Mouse (Mus musculus): Measurements from ENCODE around the gene Echs1. TPM values are rescaled to one million over a fixed set of nuclear protein-coding genes. Genes with fewer than 3 reads are reported as not detected.

The Echs1 gene
- total and polyA plus RNA-seq, 3 experiments = 43.3 to 72.0 (median 47.8) TPM

- dilution Hi-C loops (cut with MboI; ENCODE audit: extremely low pct_ligation_motif_present, extremely low pct_unique_long_range_greater_than_20kb, low sequenced_read_pairs) = no loop called here
- Histone ChIP-seq H3K27ac (ENCODE audit: insufficient read depth, low read depth) (no peak within 1 kb of the TSS), H3K9ac (ENCODE audit: insufficient read depth, low read depth) (no peak within 1 kb of the TSS), H3K27me3 (replicated peaks) (peaks cover 79% of the 10 kb centered on the region), H3K4me1 (ENCODE audit: control insufficient read depth in 1 of 2, insufficient read depth in 2 of 2) (peaks cover 2 to 5% of the 10 kb centered on the region in 2 experiments), H3K9me3 (replicated peaks; ENCODE audit: low read length) (peaks cover 1% of the 10 kb centered on the region), H3K36me3 (replicated peaks in 1 of 2; ENCODE audit: control insufficient read depth in 1 of 2, insufficient read depth in 1 of 2, low read length in 1 of 2) (no peaks in the 10 kb centered on the region), H3K4me3 (replicated peaks in 1 of 3; ENCODE audit: low read depth in 2 of 3, low read length in 2 of 3, poor library complexity in 1 of 3) (no peak within 1 kb of the TSS), H3K79me2 (replicated peaks; ENCODE audit: control insufficient read depth, extremely low read depth, insufficient read depth, poor library complexity, severe bottlenecking) (no peaks in the 10 kb centered on the region), H3K4me2 (ENCODE audit: insufficient read depth, low read depth, poor library complexity, severe bottlenecking) (no peak within 1 kb of the TSS)
- TF ChIP-seq RCOR1 (conservative IDR thresholded peaks at IDR 0.05; ENCODE audit: low read depth, low read length) (no peak), UBTF (IDR thresholded peaks at IDR 0.05; ENCODE audit: low read depth, low read length) (no peak), POLR2A (IDR thresholded peaks at IDR 0.05; ENCODE audit: low read depth, low read length) (no peak), JUND (conservative IDR thresholded peaks at IDR 0.05; ENCODE audit: low read depth, low read length) (no peak), ZMIZ1 (IDR thresholded peaks at IDR 0.05; ENCODE audit: low read depth, low read length) (no peak), CTCF (conservative IDR thresholded peaks at IDR 0.05 in 1 of 2, IDR thresholded peaks at IDR 0.05 in 1 of 2; ENCODE audit: low read depth in 2 of 2, low read length in 2 of 2) (no peak), MAFK (IDR thresholded peaks at IDR 0.05; ENCODE audit: insufficient replicate concordance, low read length) (no peak), ZC3H11A (IDR thresholded peaks at IDR 0.05; ENCODE audit: low read depth, low read length) (no peak), CHD1 (IDR thresholded peaks at IDR 0.05; ENCODE audit: low read depth, low read length) (no peak), GABPA (IDR thresholded peaks at IDR 0.05; ENCODE audit: insufficient replicate concordance, low read depth, low read length) (no peak), NRF1 (IDR thresholded peaks at IDR 0.05; ENCODE audit: low read depth, low read length) (no peak), NELFE (IDR thresholded peaks at IDR 0.05; ENCODE audit: low read depth, low read length) (no peak), MXI1 (IDR thresholded peaks at IDR 0.05; ENCODE audit: low read depth, low read length) (no peak), MAZ (IDR thresholded peaks at IDR 0.05; ENCODE audit: low read depth, low read length) (no peak), EP300 (IDR thresholded peaks at IDR 0.05; ENCODE audit: low read length) (no peak)
- in situ Hi-C loops (cut with MboI; ENCODE audit: low pct_ligation_motif_present, low pct_unique_long_range_greater_than_20kb, low sequenced_read_pairs) = no loop called here
- DNase-seq (ENCODE audit: extremely low read depth) = no peak
These were observed 48.4 kb upstream of the Echs1 start, which contains the start of gene Olfr522 for GRCm38 (mm10) chr7:140164664-140165063. Gene Olfr522, minus strand, starts transcription at chr7:140164764.

GRCm38 (mm10) chr7:140160363-140160762 lies 44.1 kb upstream of the Echs1 start:
- in situ Hi-C loops (cut with MboI; ENCODE audit: low pct_ligation_motif_present, low pct_unique_long_range_greater_than_20kb, low sequenced_read_pairs) (no loop called here), dilution Hi-C loops (cut with MboI; ENCODE audit: extremely low pct_ligation_motif_present, extremely low pct_unique_long_range_greater_than_20kb, low sequenced_read_pairs) (no loop called here)
- no peak overlapping the region for H3K4me2 ChIP-seq (ENCODE audit: insufficient read depth, low read depth, poor library complexity, severe bottlenecking)
- H3K27me3 ChIP-seq (replicated peaks) = peaks cover 79% of the 10 kb centered on the region
- H3K9ac ChIP-seq (ENCODE audit: insufficient read depth, low read depth) = no peak overlapping the region
- H3K4me3 ChIP-seq (replicated peaks in 1 of 3; ENCODE audit: low read depth in 2 of 3, low read length in 2 of 3, poor library complexity in 1 of 3) = no peak overlapping the region
- no peaks in the 10 kb centered on the region for H3K9me3 ChIP-seq (replicated peaks; ENCODE audit: low read length)
- DNase-seq (ENCODE audit: extremely low read depth) = no peak
- H3K4me1 ChIP-seq (ENCODE audit: control insufficient read depth in 1 of 2, insufficient read depth in 2 of 2) = peaks cover 2 to 5% of the 10 kb centered on the region in 2 experiments
- H3K36me3 ChIP-seq (replicated peaks in 1 of 2; ENCODE audit: control insufficient read depth in 1 of 2, insufficient read depth in 1 of 2, low read length in 1 of 2) = no peaks in the 10 kb centered on the region
- TF ChIP-seq ELF1 (IDR thresholded peaks at IDR 0.05; ENCODE audit: low read depth, low read length) (no peak), MAFK (IDR thresholded peaks at IDR 0.05; ENCODE audit: insufficient replicate concordance, low read length) (peak; percentile 95)
- no peaks in the 10 kb centered on the region for H3K79me2 ChIP-seq (replicated peaks; ENCODE audit: control insufficient read depth, extremely low read depth, insufficient read depth, poor library complexity, severe bottlenecking)
- no peak overlapping the region for H3K27ac ChIP-seq (ENCODE audit: insufficient read depth, low read depth)

All from CH12.LX (cell line).